Mouse (Mus musculus) liver, embryonic 14 days (tissue): Measurements from ENCODE around the gene Ncam2. TPM values are rescaled to one million over a fixed set of nuclear protein-coding genes. Genes with fewer than 3 reads are reported as not detected.

ENCODE experiments used
- polyA plus RNA-seq: library from polyadenylated mRNA; depleted of rRNA; stranded (reverse); fragments of >200 nt; gene quantifications from 2 replicates; pipeline ENCODE4 v1.2.3, GENCODE M21; 2012; rRNA removed

Ncam2 gene
- polyA plus RNA-seq, result 0.02 TPM in 2 replicates

GRCm38 (mm10) chr16:81200201-81201071, at the start of gene Ncam2:
Ncam2 (plus strand) TSS chr16:81200697.

